Mouse (Mus musculus) Patski (cell line): ENCODE results near the gene Mndal. TPM values are rescaled to one million over a fixed set of nuclear protein-coding genes. Genes with fewer than 3 reads are reported as not detected.
"Not testable (repeated sequence)": the region's sequence is repeated elsewhere in the genome, so short reads cannot be mapped to it uniquely, and the experiment has no call there.

Experiments used
- ATAC-seq: fragments of 100-300 bp; one replicate; pipeline ENCODE4 v1.8.0; 2021
- CTCF ChIA-PET: fragments of 350-600 bp; sonication (Branson Sonifier 250); formaldehyde crosslinking; loops from one replicate; lab custom pipeline; 2022; ENCODE audit warnings: inconsistent platforms; lab: Charles Lee
- POLR2A ChIA-PET: fragments of 350-600 bp; sonication (Branson Sonifier 250); formaldehyde crosslinking; loops from one replicate; lab custom pipeline; 2022; ENCODE audit warnings: antibody characterized with exemption, inconsistent platforms; lab: Charles Lee
- DNase-seq: peaks from one replicate; pipeline ENCODE4 v3.0.0-alpha.2; 2011; ENCODE audit warnings: low read depth, low spot score
- H3K27me3 ChIP-seq: fragments of 371-371 bp; one replicate; pipeline ENCODE4 v1.5.1; 2021
- CTCF ChIP-seq: fragments of 100-300 bp; IDR thresholded peaks from one replicate; pipeline ENCODE4 v1.5.1; 2021
- in situ Hi-C: fragments of 300-500 bp; cut with MboI; formaldehyde crosslinking; loops from 3 replicates; pipeline ENCODE4 v1.11.1; 2018; ENCODE audit warnings: low pct_unique_long_range_greater_than_20kb, mixed read lengths
- polyA plus RNA-seq: library from polyadenylated mRNA; unstranded; gene quantifications from one replicate; pipeline ENCODE4 v1.2.3, GENCODE M21; 2021

The Mndal gene
- 0.85 TPM for polyA plus RNA-seq

DNA sequence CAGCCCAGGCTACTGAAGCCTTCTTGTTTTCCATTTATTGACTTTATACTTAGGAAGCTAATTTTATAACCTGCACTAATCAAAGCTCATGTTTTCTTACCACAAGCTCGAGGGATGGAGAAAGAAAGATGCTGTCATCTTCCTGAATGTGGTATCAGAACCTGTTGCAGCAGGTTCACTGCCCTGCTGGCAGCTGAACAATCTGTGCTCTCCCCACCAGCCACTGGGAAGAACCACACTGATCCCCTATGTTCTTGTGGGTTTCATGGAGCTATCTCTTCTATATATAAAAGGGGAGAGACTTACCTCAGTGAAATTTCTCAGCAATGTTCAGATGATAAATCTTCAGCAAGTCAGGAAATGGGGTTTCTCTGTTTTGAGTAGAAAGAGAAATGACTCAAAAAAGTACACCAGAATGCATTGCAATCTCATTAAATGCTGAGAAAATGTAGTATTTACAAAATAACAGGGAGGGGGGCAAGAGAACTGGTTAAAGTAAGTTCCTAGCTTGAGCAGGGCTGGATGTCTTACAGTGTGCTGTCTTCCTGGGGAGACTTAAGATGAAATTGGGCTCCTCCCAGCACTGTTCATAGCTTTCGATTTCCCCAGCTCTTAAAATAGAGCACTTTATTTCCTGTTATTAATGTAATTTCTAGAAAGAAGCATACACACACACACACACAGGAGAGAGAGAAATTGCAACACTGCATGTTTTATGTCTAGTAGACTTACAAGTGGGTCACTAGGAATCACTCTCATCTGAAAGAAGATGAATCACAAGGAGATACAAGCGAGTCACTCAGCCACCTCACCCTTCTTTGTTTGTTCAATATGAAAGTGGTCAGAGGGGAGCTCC is at the start of gene Mndal, which contains the start of gene Ifi203:
Gene Mndal, minus strand, starts transcription at position 568 of the 856 bp plus-strand sequence.
Gene Ifi203, minus strand, starts transcription at position 749 of the 856 bp plus-strand sequence.
- POLR2A ChIA-PET, H3K27me3 ChIP-seq, CTCF ChIA-PET, DNase-seq: not testable (repeated sequence)
- in situ Hi-C loops = loop anchor here (5.0 kb wide), 1 partner anchor 65 kb away; no protein-coding TSS in a partner anchor
- ATAC-seq = peak; percentile 65

DNA sequence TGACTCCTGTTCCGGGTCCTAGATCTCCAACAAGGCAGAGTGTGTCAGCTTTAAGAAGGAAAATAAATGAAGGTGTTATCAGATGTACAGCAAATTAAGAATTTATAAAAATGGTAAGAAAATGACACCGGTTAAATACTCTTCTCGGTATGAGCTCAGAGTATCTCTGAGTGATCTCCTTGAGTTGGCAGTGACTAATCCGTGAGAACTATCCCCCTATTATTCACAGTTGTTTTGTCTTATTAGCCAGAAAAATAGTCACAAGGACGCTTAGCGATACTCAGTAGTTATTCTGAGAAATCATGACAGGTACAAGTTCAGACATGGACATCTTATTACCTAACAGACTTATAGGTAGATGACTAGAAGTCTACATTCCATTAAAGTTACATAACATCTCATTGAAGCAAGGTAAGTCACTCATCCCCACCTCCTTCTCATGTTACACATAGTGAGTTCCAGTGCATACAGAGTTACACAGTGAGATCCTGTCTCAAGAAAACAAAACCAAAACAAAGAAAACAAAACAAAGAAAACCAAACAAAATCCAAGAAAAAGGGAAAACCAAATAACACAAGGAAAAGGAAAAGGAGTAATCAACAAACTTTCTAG is 40.5 kb upstream of the Mndal start, which contains the start of gene Ifi202b:
Gene Ifi202b, minus strand, starts transcription at position 51 of the 612 bp plus-strand sequence.
- H3K27me3 ChIP-seq, CTCF ChIA-PET, POLR2A ChIA-PET, DNase-seq: not testable (repeated sequence)
- in situ Hi-C loops = loop anchor here (5.0 kb wide), 1 partner anchor 135 kb away; no protein-coding TSS in a partner anchor
- peak; percentile 48 for ATAC-seq

DNA sequence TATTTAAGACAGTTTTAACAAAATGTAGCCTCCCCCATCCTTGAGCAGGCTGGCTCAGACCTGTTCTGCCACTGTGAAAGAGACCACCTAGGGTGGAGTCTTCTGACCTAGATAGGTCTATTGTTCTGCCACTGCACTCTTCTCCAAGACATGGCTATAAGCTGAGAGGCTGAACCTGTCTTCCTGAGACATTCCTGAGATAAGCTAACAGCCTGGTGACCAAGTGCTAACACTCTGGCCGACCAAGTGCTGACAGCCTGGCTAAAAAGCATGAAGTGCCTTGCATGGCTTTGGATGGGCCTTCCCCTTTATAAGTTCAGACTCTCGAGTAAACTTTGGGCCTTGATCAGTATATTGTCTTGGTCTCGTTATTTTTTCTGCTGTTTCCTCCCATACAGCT is 38.7 kb upstream of the Mndal start:
- H3K27me3 ChIP-seq, ATAC-seq, POLR2A ChIA-PET, DNase-seq, CTCF ChIA-PET: not testable (repeated sequence)
- in situ Hi-C loops = loop anchor here (5.0 kb wide), 1 partner anchor 134 kb away; no protein-coding TSS in a partner anchor

DNA sequence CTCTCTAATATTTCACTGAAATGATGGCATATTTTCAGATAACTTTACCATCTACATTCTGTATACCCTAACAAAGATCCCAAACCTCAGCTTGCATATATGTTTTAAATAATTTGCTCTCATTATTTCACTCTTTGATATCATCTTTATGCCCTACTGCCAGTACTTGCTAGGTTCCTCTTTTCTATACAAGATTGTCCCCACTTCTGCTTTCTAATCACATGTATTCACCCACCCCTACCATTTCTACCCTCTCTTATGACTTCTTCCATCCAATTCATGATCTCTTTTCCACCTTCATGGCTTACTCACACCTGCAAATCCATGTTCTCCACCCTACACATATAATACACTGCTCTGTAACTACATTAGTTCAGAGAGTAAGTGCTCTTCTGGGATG is 35.3 kb upstream of the Mndal start:
- DNase-seq = no peak
- ChIA-PET POLR2A (no interaction called here), CTCF (no interaction called here)
- H3K27me3 ChIP-seq = peaks cover 5% of the 10 kb centered on the region
- in situ Hi-C loops = loop anchor here (5.0 kb wide), 1 partner anchor 55 kb away; no protein-coding TSS in a partner anchor
- no peak for ATAC-seq
- no peak for TF ChIP-seq CTCF

DNA sequence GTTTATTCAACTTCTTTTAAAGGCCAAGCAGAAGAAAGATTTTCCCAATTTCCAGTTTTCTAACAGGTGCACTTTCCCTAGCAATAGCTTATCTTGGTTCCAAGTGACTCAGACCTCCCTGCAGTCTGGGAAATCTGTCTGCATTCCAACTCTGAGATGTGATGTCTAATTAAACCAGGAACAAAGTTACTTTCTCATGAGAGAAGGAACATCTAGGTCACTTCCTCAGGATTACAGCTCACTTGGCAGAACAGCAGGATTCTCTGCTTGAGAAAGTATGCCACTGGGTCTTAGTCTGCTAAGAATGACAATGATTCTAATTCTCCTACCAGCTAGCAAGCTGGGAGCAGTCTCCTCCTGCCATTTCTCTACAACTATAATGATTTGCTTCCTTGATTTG is 30.8 kb upstream of the Mndal start:
- CTCF ChIA-PET = no interaction called here
- DNase-seq (peak; percentile 9), ATAC-seq (peak; percentile 80)
- no peak for TF ChIP-seq CTCF
- POLR2A ChIA-PET = no interaction called here
- in situ Hi-C loops = no loop called here
- H3K27me3 ChIP-seq = peaks cover 5% of the 10 kb centered on the region

DNA sequence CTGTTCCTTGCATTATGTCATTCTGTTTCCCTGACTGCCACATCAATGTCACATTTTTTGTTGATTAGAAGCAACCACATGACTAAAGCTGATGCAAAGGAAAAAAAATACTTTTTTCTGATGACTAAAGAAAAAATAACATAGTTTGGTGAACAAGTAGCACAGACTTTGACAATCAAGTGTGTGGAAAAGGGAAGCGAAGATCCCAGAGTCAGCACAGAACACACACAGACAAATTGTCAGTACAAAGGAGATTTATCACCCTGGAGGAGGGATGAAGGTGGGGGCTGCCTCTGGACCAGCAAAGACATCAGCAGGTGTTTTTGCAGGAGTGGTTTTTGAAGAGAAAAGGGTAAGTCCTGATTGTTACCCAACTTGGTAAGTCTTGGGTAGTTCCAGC is 19.2 kb upstream of the Mndal start:
- CTCF ChIA-PET, DNase-seq, ATAC-seq, in situ Hi-C loops, POLR2A ChIA-PET, H3K27me3 ChIP-seq: not testable (repeated sequence)

DNA sequence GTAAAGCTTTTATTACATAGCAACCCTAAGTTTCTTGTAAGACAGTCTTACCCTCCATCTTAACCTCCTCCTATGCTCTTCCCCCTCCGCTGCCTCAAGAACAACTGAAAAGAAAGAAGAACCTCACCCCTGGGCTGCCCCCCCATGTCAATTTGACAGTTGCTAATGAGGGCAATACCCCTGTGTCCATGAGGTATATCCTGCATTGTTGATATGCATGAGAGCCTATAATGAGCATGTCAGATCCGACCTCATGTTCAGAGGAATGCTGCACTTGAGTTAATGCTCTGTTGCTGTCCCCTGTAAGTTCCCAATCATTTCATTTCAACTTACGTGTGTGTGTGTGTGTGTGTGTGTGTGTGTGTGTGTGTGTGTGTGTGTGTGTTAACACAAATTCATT is 17.7 kb upstream of the Mndal start:
- H3K27me3 ChIP-seq, CTCF ChIA-PET, DNase-seq, POLR2A ChIA-PET, ATAC-seq: not testable (repeated sequence)
- in situ Hi-C loops = loop anchor here (10.0 kb wide), 1 partner anchor 135 kb away; the partner anchor contains the start of gene Olfr427

DNA sequence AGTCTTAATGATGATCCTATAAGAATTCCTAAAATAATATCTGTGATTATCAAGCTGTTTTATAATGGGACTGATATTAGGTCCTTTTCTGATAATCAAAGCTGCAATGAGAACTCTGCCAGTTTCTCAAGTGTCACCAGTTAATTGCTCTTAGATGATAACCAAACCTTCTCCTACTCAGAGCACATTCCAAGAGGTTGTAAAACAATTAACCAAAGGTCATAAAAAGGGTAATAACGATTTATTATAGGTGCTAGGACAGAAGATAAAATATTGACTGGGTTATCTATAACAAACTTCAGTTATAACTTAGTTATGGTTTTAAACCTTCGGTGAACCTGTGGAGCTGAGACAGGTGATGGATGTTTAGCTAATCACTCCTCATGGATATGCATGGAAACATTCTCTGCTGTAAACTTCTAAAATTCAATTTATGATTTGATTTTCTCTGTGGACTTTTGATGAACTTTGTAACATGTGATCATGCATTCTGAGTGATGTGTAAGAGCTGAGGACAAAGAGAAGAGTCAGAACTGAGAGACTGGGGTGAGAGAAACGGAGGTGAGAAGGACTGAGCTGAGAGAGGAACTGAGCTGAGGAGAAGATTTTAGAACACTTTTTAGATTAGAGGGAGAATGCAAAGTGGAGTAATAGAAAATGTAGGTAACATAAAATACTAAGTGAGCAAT is 13.7 kb upstream of the Mndal start:
- POLR2A ChIA-PET, DNase-seq, CTCF ChIA-PET, ATAC-seq, H3K27me3 ChIP-seq: not testable (repeated sequence)
- in situ Hi-C loops = loop anchor here (10.0 kb wide), 1 partner anchor 139 kb away; the partner anchor contains the start of gene Olfr427

DNA sequence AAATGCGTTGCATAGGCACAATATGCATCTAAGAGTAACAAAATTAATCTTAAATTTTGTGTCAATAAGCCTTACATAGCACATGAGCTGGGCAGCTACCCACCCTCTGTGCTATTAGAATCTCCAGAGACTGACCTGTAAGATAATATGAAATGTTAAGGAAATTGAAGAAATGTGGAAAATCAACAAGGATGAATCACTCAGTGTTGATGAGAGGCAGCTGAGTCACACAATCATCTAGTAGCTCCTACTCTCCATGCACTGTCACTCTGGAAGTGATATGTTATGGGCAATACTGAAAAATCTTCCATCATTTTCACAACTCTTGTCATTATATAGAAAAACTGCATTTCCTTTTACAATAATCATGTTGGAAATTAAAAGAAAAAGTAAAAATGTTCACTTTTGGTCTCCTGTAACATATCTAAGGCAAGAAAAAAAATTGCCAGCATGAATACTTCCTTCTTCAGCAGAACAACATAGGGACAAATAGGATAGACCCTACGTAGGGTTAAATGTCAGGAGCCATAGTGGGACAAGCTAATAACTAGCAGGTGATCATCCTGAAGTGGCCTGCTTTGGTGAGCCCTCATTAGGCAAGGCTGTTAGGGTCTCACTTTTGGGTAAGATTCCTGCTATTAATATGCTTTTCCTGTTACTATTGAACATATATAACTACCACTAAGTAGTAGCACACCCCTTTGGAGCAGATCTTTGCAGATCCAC is 12.9 kb upstream of the Mndal start:
- no peak for DNase-seq

DNA sequence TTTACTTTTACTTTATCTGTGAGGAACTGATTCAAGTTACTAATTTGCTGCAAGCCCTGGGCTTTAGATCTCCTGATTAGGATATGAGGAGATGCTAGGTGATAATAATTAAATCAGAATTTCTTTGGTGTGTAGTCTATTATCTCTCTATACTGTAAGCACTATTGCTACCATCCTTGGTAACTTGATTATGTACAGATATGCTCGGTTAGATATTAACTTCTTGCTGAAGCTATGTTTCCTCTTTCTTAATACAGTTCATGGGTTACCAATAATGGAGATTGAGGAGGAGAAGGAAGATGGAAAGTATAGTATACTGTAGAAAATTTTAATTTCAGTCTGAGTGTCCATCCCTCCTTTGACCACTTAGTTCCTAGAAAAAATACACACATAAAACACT is 11.3 kb upstream of the Mndal start:
- peaks cover 3% of the 10 kb centered on the region for H3K27me3 ChIP-seq
- CTCF ChIA-PET = no interaction called here
- no peak for ATAC-seq
- TF ChIP-seq CTCF = no peak
- in situ Hi-C loops = loop anchor here (10.0 kb wide), 1 partner anchor 141 kb away; the partner anchor contains the start of gene Olfr427
- DNase-seq = no peak
- POLR2A ChIA-PET = no interaction called here

More for the DNA sequence above, 12.9 kb upstream of the Mndal start:
- CTCF ChIA-PET = no interaction called here
- no peak for TF ChIP-seq CTCF
- in situ Hi-C loops = loop anchor here (10.0 kb wide), 1 partner anchor 140 kb away; the partner anchor contains the start of gene Olfr427
- peaks cover 3% of the 10 kb centered on the region for H3K27me3 ChIP-seq
- no peak for ATAC-seq
- POLR2A ChIA-PET = no interaction called here

DNA sequence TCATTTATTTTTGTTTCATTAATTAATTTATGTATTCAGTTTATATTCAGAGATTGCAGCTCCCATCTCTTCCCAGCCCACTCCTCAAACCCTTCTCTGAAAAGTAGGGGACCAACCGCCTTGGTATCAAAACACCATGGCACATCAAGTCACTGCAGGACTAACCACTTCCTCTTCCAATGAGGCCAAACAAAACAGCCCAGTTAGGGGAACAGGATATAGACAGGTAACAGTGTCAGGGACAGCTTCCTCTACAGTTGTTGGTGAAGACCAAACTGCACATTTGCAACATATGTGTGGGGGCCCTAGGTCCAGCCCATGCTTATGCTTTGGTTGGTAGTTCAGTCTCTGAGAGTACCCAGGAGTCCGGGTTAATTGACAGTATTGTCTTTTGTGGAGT is 6.8 kb upstream of the Mndal start:
- POLR2A ChIA-PET, H3K27me3 ChIP-seq, DNase-seq, CTCF ChIA-PET, ATAC-seq: not testable (repeated sequence)
- in situ Hi-C loops = loop anchor here (5.0 kb wide), 1 partner anchor 142 kb away; no protein-coding TSS in a partner anchor

DNA sequence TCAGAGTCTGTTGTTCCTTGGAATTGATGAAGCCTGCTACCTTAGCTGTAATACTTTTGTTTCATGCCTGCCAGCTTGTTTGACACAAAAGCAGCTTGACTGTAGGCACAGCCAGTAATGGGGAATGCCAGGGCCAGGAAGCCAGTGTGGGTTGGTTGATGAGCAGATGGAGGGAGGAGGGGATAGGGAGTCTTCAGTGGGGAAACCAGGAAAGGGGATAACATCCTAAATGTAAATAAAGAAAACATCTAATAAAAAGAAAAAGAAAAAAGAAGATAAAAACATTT is 432 bp upstream of the Mndal start:
- H3K27me3 ChIP-seq, POLR2A ChIA-PET, CTCF ChIA-PET, ATAC-seq, DNase-seq: not testable (repeated sequence)
- in situ Hi-C loops = loop anchor here (5.0 kb wide), 1 partner anchor 65 kb away; no protein-coding TSS in a partner anchor

DNA sequence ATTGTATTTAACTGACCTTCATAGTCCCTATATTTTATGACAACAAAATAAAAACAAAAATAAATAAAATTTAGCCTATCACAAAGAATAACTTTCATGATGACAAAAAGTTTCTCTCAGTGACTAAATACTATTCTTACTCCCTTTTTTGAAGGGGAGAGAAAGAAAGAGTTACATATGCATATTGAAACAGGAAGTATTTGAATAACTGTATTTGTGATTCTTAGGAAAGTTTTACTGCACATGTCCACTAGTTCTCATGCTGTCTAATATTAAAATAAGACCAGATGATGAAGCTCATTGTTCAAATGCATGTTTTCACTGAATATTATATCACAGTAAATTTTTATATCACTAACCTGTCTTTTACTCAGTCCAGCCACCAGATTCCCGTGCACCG is 769 bp downstream of the Mndal start:
- H3K27me3 ChIP-seq, DNase-seq, POLR2A ChIA-PET, ATAC-seq, CTCF ChIA-PET: not testable (repeated sequence)
- in situ Hi-C loops = loop anchor here (5.0 kb wide), 1 partner anchor 64 kb away; no protein-coding TSS in a partner anchor

DNA sequence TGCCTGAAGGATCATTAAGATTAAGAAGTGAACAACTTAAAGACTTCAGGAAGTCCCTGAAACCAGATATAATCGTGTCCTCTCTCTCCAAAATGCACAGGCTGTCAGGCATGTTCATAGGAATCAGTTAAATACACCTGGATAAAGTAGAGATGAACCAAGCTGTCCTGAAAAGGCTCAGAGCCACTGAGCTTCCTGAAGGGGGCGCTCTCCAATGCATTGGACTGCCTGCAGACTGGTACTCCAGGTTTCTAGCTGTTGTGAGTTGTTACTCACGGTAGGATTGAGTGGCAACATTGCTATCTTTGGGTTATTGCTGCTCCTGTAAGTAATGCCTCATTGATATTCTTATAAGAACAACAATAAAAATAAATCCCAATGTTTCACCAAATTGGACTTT is 23.0 kb downstream of the Mndal start:
- in situ Hi-C loops, DNase-seq, H3K27me3 ChIP-seq, CTCF ChIA-PET, ATAC-seq, POLR2A ChIA-PET: not testable (repeated sequence)
